Mouse (Mus musculus): ENCODE results near the gene Mtr.

Gene Mtr

GRCm38 (mm10) chr13:12243991-12244390, 13.9 kb downstream of the Mtr start:
- DNase-seq (ENCODE audit: low read depth in 1 of 2, low spot score in 2 of 2), result no peak

- DNase-seq (ENCODE audit: low read depth in 1 of 2, low spot score in 2 of 2), result no peak
Observed at GRCm38 (mm10) chr13:12232141-12232540, 25.8 kb downstream of the Mtr start.

- no peak for DNase-seq (ENCODE audit: low read depth in 1 of 2, low spot score in 2 of 2)
Observed at GRCm38 (mm10) chr13:12228248-12228647, 29.7 kb downstream of the Mtr start.

- no peak for DNase-seq (ENCODE audit: low read depth in 1 of 2, low spot score in 2 of 2)
Observed at GRCm38 (mm10) chr13:12227606-12228005, 30.3 kb downstream of the Mtr start.

- no peak for DNase-seq (ENCODE audit: low read depth in 1 of 2, low spot score in 2 of 2)
Observed at GRCm38 (mm10) chr13:12218603-12219002, 39.3 kb downstream of the Mtr start.

GRCm38 (mm10) chr13:12214922-12215321, 43.0 kb downstream of the Mtr start:
- DNase-seq (ENCODE audit: low read depth in 1 of 2, low spot score in 2 of 2), result no peak

- no peak for DNase-seq (ENCODE audit: low read depth in 1 of 2, low spot score in 2 of 2)
Observed at GRCm38 (mm10) chr13:12211058-12211457, 46.9 kb downstream of the Mtr start.

GRCm38 (mm10) chr13:12210023-12210762, 47.7 kb downstream of the Mtr start:
- DNase-seq (ENCODE audit: low read depth in 1 of 2, low spot score in 2 of 2), result no peak

- DNase-seq (ENCODE audit: low read depth in 1 of 2, low spot score in 2 of 2), result no peak
Observed at GRCm38 (mm10) chr13:12200372-12200771, 57.5 kb downstream of the Mtr start.

GRCm38 (mm10) chr13:12198486-12198885, 59.4 kb downstream of the Mtr start:
- DNase-seq (ENCODE audit: low read depth in 1 of 2, low spot score in 2 of 2), result no peak

- no peak for DNase-seq (ENCODE audit: low read depth in 1 of 2, low spot score in 2 of 2)
Observed at GRCm38 (mm10) chr13:12196861-12197260, 61.1 kb downstream of the Mtr start.

GRCm38 (mm10) chr13:12196012-12196411, 61.9 kb downstream of the Mtr start:
- DNase-seq (ENCODE audit: low read depth in 1 of 2, low spot score in 2 of 2), result no peak

GRCm38 (mm10) chr13:12194942-12195662, 62.8 kb downstream of the Mtr start:
- no peak for DNase-seq (ENCODE audit: low read depth in 1 of 2, low spot score in 2 of 2)

GRCm38 (mm10) chr13:12189219-12189618, 68.7 kb downstream of the Mtr start:
- DNase-seq (ENCODE audit: low read depth in 1 of 2, low spot score in 2 of 2), result no peak

- DNase-seq (ENCODE audit: low read depth in 1 of 2, low spot score in 2 of 2), result no peak
Observed at GRCm38 (mm10) chr13:12188804-12189203, 69.1 kb downstream of the Mtr start.

- no peak for DNase-seq (ENCODE audit: low read depth in 1 of 2, low spot score in 2 of 2)
Observed at GRCm38 (mm10) chr13:12179481-12179880, 78.4 kb downstream of the Mtr start.

- no peak for DNase-seq (ENCODE audit: low read depth in 1 of 2, low spot score in 2 of 2)
Observed at GRCm38 (mm10) chr13:12176761-12177160, 81.2 kb downstream of the Mtr start.

- DNase-seq (ENCODE audit: low read depth in 1 of 2, low spot score in 2 of 2), result no peak
Observed at GRCm38 (mm10) chr13:12175988-12176736, 81.8 kb downstream of the Mtr start.

GRCm38 (mm10) chr13:12167276-12167675, 90.6 kb downstream of the Mtr start:
- no peak for DNase-seq (ENCODE audit: low read depth in 1 of 2, low spot score in 2 of 2)

- DNase-seq (ENCODE audit: low read depth in 1 of 2, low spot score in 2 of 2), result no peak
Observed at GRCm38 (mm10) chr13:12166386-12166785, 91.5 kb downstream of the Mtr start.

- DNase-seq (ENCODE audit: low read depth in 1 of 2, low spot score in 2 of 2), result no peak
Observed at GRCm38 (mm10) chr13:12165461-12166058, 92.4 kb downstream of the Mtr start.

Measured in monocyte, adult 2 months (primary cell).